Mouse (Mus musculus) heart, embryonic 12.5 days (tissue): Measurements from ENCODE around the gene Thbs3. TPM values are rescaled to one million over a fixed set of nuclear protein-coding genes. Genes with fewer than 3 reads are reported as not detected.

Experiments used
- ATAC-seq: fragments of 200-750 bp; cut with Nextera tagmentation; 2 replicates; pipeline ENCODE4 v1.8.0; 2017; ENCODE audit warnings: moderate TSS enrichment, moderate library complexity; ENCODE audit not compliant: insufficient number of reproducible peaks, low FRiP score
- H3K27ac ChIP-seq: fragments of 300-500 bp; sonication (generic); 2 replicates; pipeline ENCODE4 v1.5.1; 2016; ENCODE audit warnings: mild to moderate bottlenecking, moderate library complexity; ENCODE audit not compliant: poor library complexity, severe bottlenecking
- H3K27me3 ChIP-seq: fragments of 300-500 bp; sonication (generic); replicated peaks from 2 replicates; pipeline ENCODE4 v1.6.1; 2016; ENCODE audit warnings: mild to moderate bottlenecking, moderate library complexity
- H3K36me3 ChIP-seq: fragments of 300-500 bp; sonication (generic); 2 replicates; pipeline ENCODE4 v1.6.1; 2016; ENCODE audit warnings: mild to moderate bottlenecking, moderate library complexity
- H3K4me1 ChIP-seq: fragments of 300-500 bp; sonication (generic); replicated peaks from 2 replicates; pipeline ENCODE4 v1.6.1; 2016; ENCODE audit warnings: mild to moderate bottlenecking
- H3K4me2 ChIP-seq: fragments of 300-500 bp; sonication (generic); 2 replicates; pipeline ENCODE4 v1.6.1; 2016; ENCODE audit warnings: mild to moderate bottlenecking, moderate library complexity
- H3K4me3 ChIP-seq: fragments of 300-500 bp; sonication (generic); 2 replicates; pipeline ENCODE4 v1.5.1; 2016; ENCODE audit warnings: mild to moderate bottlenecking
- H3K9ac ChIP-seq: fragments of 300-500 bp; sonication (generic); 2 replicates; pipeline ENCODE4 v1.6.1; 2016; ENCODE audit warnings: mild to moderate bottlenecking, moderate library complexity
- H3K9me3 ChIP-seq: fragments of 300-500 bp; sonication (generic); replicated peaks from 2 replicates; pipeline ENCODE4 v1.6.1; 2016; ENCODE audit warnings: mild to moderate bottlenecking, moderate library complexity
- WGBS: fragments of 180-500 bp; shearing (Covaris S2); methylation state at CpG from one replicate; pipeline ENCODE4 v1.1.7; 2016; 5-methylcytosine and 5-hydroxymethylcytosine counted together
- polyA plus RNA-seq: library from polyadenylated mRNA; unstranded; fragments of >200 nt; fragmentation: Nextera tagmentation; extraction: Ambion mirVana; gene quantifications from 2 replicates; pipeline ENCODE4 v1.2.1, GENCODE M21; 2016

Thbs3 gene
- polyA plus RNA-seq, 1 experiment from 2014 or later = 16.2 TPM

DNA sequence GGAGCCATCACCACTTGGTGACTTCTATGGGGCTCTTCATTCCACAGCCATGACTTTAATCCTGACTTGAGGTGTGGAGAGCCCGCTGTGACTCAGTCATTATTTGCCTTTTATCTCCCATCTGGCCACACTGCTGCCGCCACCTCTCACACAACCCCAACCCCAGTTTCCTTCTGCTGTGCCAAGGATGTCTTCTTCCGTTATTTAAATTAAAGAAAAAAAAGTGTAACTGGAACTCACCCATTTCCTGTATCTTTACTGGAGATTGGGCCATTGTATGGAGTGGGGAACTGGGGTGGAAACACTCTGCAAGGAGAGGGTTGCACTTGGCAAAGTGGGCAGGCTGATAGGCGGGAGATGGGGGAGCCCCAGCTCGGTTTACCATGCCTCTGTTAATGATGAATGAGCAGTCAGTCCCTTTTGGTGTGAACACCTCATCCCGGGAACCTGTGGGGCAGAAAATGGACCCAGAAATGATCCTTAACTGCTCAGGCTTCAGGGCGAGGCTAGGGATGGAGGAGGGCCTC, 32.4 kb upstream of the Thbs3 start:
- ATAC-seq = no peak
- Histone ChIP-seq H3K9me3 (no peaks in the 10 kb centered on the region), H3K4me1 (peaks cover 41% of the 10 kb centered on the region), H3K36me3 (peaks cover 36% of the 10 kb centered on the region), H3K27ac (no peak overlapping the region), H3K4me3 (peak overlapping the region; percentile 69; the same call in 1 of the 2 replicates), H3K4me2 (peak overlapping the region; percentile 91), H3K27me3 (0 out of 2 replicates have a peak, but pooled peaks cover 11% of the 10 kb centered on the region), H3K9ac (no peak overlapping the region)
- WGBS = 41% methylated on average over 7 of the region's 7 CpGs

DNA sequence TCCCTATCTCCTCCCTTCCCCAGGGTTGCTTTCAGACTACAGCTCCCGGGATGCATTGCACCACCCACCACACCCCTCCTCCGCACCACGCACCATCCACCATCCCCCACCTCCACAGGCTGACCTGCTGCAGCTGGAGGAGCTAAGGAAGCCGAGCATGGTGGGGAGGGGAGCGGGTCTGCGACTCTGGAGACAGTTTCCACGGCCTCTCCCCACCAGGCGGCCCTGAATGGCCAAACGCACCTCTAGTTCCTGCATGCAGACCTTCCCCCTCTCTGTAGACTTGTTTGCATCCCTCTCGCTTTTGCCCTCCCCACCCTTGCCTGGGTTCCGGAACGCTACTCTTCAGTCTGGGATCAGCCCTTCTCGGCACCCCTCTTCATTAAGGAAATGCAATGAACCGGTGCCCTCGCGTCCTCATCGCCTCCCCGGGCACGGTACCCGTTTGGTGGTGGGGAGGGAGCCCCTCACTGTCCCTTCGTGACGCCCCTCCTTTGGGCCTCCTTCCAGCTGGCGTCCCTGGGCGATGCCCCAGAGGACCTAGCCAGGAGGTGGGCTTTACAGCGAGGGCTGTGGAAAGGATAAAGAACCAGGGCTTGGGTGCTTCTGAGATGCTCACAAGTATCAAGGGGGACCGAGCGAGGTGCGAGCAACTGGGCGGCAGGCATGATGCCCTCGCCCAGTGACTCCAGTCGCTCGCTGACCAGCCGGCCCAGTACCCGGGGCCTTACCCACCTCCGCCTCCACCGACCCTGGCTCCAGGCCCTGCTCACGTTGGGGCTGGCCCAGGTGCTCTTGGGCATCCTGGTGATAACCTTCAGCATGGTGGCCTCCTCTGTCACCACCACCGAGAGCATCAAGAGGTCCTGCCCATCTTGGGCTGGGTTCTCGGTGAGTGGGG, 31.7 kb upstream of the Thbs3 start, which contains the start of gene Fam189b:
Gene Fam189b (plus strand): TSS at position 86 of the 901 bp plus-strand sequence.
- peaks cover 38% of the 10 kb centered on the region for H3K4me1 ChIP-seq
- peak; percentile 92 for ATAC-seq
- WGBS = 6% methylated on average over 39 of the region's 39 CpGs
- peak within 1 kb of the TSS; percentile 69 for H3K4me3 ChIP-seq
- peak within 1 kb of the TSS; percentile 80 for H3K9ac ChIP-seq
- H3K4me2 ChIP-seq = peak within 1 kb of the TSS; percentile 91
- H3K9me3 ChIP-seq = no peaks in the 10 kb centered on the region
- peak within 1 kb of the TSS; percentile 60 for H3K27ac ChIP-seq
- 0 out of 2 replicates have a peak, but pooled peaks cover 11% of the 10 kb centered on the region for H3K27me3 ChIP-seq
- H3K36me3 ChIP-seq = peaks cover 41% of the 10 kb centered on the region

DNA sequence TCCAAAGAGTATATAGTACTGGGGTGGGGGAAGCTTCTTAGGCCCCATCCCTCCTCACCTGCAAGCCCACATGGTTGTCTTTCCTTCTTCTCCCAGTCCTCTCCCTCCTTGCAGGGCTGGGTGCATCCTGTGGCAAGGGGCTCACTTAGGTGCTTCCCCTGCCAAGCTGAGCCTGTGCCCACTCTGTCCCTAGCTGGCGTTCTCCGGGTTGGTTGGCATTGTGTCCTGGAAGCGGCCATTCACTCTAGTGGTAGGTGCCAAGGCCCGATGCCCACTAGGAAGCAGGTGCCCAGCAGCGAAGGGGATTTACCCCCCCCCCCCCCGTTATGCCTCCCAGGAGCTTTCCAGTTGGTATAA, 31.0 kb upstream of the Thbs3 start:
- Histone ChIP-seq H3K36me3 (peaks cover 47% of the 10 kb centered on the region), H3K27ac (no peak overlapping the region)

DNA sequence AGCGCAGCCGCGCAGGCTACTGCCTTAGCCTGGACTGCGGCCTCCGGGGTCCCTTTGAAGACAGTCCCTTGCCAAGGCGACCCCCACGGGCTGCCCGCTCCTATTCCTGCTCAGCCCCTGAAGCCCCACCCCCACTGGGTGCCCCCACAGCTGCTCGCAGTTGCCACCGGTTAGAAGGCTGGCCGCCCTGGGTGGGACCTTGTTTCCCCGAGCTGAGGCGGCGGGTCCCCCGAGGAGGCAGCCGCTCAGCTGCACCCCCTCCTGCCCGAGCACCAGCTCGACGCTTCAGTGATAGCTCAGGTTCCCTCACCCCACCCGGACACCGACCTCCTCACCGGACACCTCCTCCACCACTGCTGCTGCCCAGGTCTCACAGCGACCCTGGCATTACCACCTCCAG, 27.8 kb upstream of the Thbs3 start:
- H3K27me3 ChIP-seq = 0 out of 2 replicates have a peak, but pooled peaks cover 11% of the 10 kb centered on the region
- no peaks in the 10 kb centered on the region for H3K9me3 ChIP-seq
- H3K4me3 ChIP-seq = no peak overlapping the region
- WGBS = 37% methylated on average over 23 of the region's 23 CpGs
- 0 out of 2 replicates have a peak overlapping the region, but pooled peaks have one; percentile 1 for H3K4me2 ChIP-seq
- ATAC-seq = no peak
- H3K36me3 ChIP-seq = peaks cover 15% of the 10 kb centered on the region; the same call in 1 of the 2 replicates
- H3K27ac ChIP-seq = no peak overlapping the region
- no peak overlapping the region; the same call in 1 of the 2 replicates for H3K9ac ChIP-seq
- H3K4me1 ChIP-seq = peaks cover 29% of the 10 kb centered on the region

More for the DNA sequence above, 31.0 kb upstream of the Thbs3 start:
- Histone ChIP-seq H3K4me1 (peaks cover 32% of the 10 kb centered on the region), H3K9me3 (no peaks in the 10 kb centered on the region), H3K4me2 (peak overlapping the region; percentile 91), H3K9ac (peak overlapping the region; percentile 80), H3K4me3 (peak overlapping the region; percentile 69), H3K27me3 (0 out of 2 replicates have a peak, but pooled peaks cover 11% of the 10 kb centered on the region)
- ATAC-seq = no peak
- 75% methylated on average over 6 of the region's 6 CpGs for whole genome bisulfite sequencing

DNA sequence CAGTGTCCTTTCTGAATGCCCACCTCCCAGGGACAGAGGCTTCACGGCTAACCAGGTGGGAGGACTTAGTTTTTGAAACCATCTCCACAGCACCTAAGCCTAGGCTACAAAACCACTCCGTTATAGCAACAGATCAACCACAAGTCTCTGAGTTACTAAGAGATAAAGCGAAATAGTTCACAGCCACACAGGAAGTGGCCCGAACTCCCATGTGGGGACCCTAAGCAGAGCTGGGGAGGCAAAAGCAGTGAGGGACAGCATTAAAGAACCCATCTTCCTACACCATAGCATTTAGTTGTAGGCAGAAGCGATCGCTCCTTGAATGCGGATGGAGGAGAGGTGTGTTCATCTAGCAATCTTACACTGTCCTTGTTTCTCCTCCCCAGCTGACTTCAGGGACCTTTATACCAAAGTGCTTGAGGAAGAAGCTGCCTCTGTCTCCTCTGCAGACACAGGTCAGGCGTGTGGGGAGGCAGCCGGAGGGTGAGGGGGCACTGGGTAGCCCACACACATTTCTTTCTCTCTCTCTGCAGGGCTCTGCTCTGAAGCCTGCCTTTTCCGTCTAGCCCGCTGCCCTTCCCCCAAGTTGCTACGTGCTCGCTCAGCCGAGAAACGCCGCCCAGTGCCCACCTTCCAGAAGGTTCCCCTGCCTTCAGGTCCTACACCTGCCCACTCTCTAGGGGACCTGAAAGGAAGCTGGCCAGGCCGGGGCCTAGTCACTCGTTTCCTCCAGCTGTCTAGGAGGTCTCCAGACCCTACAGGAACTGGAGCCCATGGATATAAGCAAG, 27.1 kb upstream of the Thbs3 start:
- Histone ChIP-seq H3K4me2 (no peak overlapping the region), H3K9me3 (no peaks in the 10 kb centered on the region), H3K4me3 (no peak overlapping the region), H3K27ac (no peak overlapping the region), H3K9ac (no peak overlapping the region), H3K27me3 (0 out of 2 replicates have a peak, but pooled peaks cover 11% of the 10 kb centered on the region), H3K4me1 (peaks cover 26% of the 10 kb centered on the region), H3K36me3 (peaks cover 12% of the 10 kb centered on the region; the same call in 1 of the 2 replicates)
- WGBS = 74% methylated on average over 18 of the region's 18 CpGs
- ATAC-seq = no peak

DNA sequence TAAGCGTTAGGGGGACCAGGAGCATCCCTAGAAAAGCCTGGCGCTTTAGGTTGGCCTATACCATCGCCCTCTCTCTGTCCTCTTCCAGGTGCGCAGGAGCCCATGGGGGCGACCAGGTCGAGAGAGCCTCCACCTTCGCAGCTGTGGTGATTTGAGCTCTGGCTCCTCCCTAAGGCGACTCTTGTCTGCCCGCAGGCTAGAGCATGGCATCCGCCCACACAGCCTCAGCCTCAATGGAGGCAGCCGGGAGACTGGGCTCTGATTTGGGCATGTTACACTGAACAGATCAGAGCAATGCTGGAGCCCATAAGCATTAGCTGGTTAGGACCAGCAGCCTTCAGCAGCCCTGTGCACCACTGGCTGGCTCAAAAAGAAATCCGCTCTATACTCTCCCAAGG, 26.5 kb upstream of the Thbs3 start:
- 65% methylated on average over 12 of the region's 12 CpGs for WGBS
- H3K27ac ChIP-seq = no peak overlapping the region
- no peak for ATAC-seq
- H3K9ac ChIP-seq = no peak overlapping the region
- 0 out of 2 replicates have a peak, but pooled peaks cover 11% of the 10 kb centered on the region for H3K27me3 ChIP-seq
- H3K4me1 ChIP-seq = peaks cover 26% of the 10 kb centered on the region
- no peak overlapping the region for H3K4me3 ChIP-seq
- H3K4me2 ChIP-seq = no peak overlapping the region
- H3K9me3 ChIP-seq = no peaks in the 10 kb centered on the region
- peaks cover 12% of the 10 kb centered on the region; the same call in 1 of the 2 replicates for H3K36me3 ChIP-seq

DNA sequence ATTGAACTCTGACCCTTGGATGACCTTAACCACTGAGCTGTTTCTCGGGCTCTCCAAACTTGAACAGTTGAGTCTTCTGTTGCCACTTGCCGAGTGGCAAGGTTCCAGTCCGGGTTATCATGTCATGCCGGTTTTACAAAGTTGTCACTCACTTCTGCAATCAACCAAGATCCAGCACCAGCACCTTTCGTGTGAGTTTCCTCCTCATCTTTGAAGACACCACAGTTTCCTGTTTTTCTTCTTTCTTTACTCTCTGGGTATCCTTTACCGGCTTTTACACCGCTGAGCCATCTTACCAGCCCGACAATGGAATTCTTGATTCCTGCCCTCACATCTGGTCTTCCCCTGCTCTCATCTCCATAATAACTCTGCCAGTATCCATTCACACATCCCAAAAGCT, 24.5 kb upstream of the Thbs3 start:
- WGBS = 72% methylated on average over 8 of the region's 8 CpGs
- no peak overlapping the region for H3K4me2 ChIP-seq
- H3K27ac ChIP-seq = no peak overlapping the region
- no peak overlapping the region for H3K9ac ChIP-seq
- H3K27me3 ChIP-seq = 0 out of 2 replicates have a peak, but pooled peaks cover 10% of the 10 kb centered on the region
- H3K9me3 ChIP-seq = no peaks in the 10 kb centered on the region
- H3K4me1 ChIP-seq = peaks cover 8% of the 10 kb centered on the region; the same call in 1 of the 2 replicates
- peaks cover 12% of the 10 kb centered on the region; the same call in 1 of the 2 replicates for H3K36me3 ChIP-seq
- no peak for ATAC-seq
- no peak overlapping the region for H3K4me3 ChIP-seq

DNA sequence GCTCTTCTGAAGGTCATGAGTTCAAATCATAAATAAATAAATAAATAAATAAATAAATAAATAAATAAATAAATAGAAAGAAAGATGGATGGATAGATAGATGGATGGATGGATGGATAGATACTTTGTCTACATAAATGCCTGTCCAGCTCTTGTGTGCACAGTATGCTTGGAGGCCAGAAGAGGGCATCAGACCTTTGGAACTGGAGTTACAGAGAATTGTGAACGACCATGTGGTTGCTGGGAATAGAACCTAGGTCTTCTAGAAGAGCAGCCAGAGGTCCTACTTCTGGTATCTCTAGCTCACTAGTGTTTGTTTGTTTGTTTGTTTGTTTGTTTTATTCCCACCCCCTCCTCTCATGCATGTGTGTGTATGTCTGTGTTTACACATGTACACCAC, 21.6 kb upstream of the Thbs3 start:
- no peak overlapping the region for H3K27ac ChIP-seq
- H3K27me3 ChIP-seq = no peaks in the 10 kb centered on the region
- peaks cover 9% of the 10 kb centered on the region for H3K4me1 ChIP-seq
- WGBS = 63% methylated on average over 1 of the region's 1 CpGs
- no peak overlapping the region for H3K4me3 ChIP-seq
- H3K36me3 ChIP-seq = peaks cover 6% of the 10 kb centered on the region; the same call in 1 of the 2 replicates
- no peak for ATAC-seq
- no peak overlapping the region for H3K4me2 ChIP-seq
- H3K9me3 ChIP-seq = no peaks in the 10 kb centered on the region
- H3K9ac ChIP-seq = no peak overlapping the region

DNA sequence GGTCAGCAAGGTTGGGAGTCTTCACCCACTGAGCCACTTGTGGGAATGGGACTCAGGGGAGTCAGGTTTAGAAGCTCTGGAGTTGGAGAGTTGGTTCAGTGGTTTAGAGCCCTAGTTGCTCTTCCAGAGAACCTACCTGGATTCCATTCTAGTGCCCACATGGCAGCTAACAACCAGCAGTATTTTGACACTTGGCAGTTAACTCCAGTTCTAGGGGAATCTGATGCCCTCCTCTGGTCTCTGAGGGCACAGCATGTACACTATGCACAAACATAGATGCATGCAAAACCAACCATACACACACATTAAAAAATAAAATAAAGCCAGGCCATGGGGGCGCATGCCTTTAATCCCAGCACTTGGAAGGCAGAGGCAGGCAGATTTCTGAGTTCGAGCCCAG, 21.1 kb upstream of the Thbs3 start:
- Histone ChIP-seq H3K27ac (no peak overlapping the region), H3K27me3 (no peaks in the 10 kb centered on the region), H3K9me3 (no peaks in the 10 kb centered on the region), H3K4me2 (no peak overlapping the region), H3K4me3 (no peak overlapping the region), H3K36me3 (peaks cover 1% of the 10 kb centered on the region; the same call in 1 of the 2 replicates), H3K4me1 (peaks cover 9% of the 10 kb centered on the region), H3K9ac (no peak overlapping the region)
- 88% methylated on average over 2 of the region's 2 CpGs for WGBS
- no peak for ATAC-seq

DNA sequence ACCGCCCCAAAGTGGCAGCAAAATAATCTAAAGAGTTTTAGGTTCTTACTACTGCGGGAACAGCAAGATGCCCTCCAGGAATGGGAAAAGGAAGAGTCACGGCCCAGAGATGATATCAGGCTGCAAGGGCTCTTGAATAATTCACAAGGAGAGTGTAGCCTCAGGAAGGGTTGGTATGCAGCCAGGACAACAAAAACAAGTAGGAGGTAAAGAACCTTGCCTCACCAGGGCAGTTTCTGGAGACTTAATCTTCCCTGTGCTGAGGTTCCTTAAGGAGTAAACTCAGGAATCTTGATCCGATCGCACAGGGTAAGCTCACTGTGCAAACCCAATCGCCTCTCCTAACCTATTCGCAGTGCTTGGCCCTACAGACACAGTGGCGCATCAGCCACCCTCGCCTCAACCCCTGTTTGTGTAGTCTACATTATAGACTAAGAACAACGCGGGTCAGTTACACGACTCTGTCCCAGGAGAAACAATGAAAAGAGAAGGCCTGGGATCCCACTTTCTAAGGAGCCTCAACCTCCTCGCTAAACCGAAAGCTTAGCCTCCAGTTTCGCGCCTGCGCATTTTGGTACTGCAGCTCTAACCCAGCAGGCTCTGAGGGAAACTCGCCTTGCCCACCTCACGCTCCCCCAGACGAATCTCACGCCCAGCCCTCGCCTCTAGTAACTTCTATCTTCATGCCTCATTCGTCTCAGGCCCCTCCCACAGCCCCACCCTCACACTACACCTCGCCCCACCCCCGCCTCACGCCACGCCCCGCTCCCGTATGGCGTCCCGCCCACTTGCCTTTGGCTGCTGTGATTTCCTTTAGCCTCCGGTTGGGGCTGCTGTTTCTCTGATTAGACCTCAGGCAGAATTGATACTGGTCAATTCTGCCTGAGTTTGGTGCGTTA, 18.8 kb upstream of the Thbs3 start:
- H3K4me3 ChIP-seq = peak overlapping the region; percentile 46
- peak overlapping the region; percentile 75 for H3K4me2 ChIP-seq
- peaks cover 9% of the 10 kb centered on the region for H3K4me1 ChIP-seq
- no peaks in the 10 kb centered on the region for H3K27me3 ChIP-seq
- 7% methylated on average over 33 of the region's 33 CpGs for WGBS
- no peaks in the 10 kb centered on the region for H3K36me3 ChIP-seq
- H3K9me3 ChIP-seq = no peaks in the 10 kb centered on the region
- H3K27ac ChIP-seq = peak overlapping the region; percentile 27
- peak; percentile 96 for ATAC-seq
- H3K9ac ChIP-seq = peak overlapping the region; percentile 69
